Mouse (Mus musculus): ENCODE data around the gene Olfr65. TPM values are rescaled to one million over a fixed set of nuclear protein-coding genes. Genes with fewer than 3 reads are reported as not detected.

Olfr65 gene
- polyA plus RNA-seq (2015; fragmentation: Nextera tagmentation; extraction: Ambion mirVana) = not detected in 2 replicates

GRCm38 (mm10) chr7:103903187-103903586, at the start of gene Olfr65:
TSS of gene Olfr65 (plus strand) at chr7:103903487.

DNA sequence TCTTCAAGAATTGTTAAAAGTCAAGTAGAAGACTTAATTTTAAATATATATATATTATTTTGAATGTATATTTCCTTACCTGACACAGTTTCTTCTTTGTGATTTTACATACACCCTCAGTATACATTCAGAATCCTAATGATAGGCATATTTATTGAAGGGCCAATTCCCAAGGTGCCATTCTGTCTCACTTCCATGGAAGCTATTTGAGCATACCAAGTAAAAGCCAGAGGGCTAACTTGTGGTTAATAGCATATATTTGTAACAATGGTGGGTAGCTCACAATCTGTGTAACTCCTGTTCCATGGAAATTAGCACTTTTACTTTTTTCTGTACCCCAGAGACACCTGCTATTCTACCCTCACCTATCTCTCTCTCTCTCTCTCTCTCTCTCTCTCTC, 17.1 kb upstream of the Olfr65 start, which contains the start of gene Olfr66:
TSS of gene Olfr66 (minus strand) at position 101 of the 400 bp plus-strand sequence.

DNA sequence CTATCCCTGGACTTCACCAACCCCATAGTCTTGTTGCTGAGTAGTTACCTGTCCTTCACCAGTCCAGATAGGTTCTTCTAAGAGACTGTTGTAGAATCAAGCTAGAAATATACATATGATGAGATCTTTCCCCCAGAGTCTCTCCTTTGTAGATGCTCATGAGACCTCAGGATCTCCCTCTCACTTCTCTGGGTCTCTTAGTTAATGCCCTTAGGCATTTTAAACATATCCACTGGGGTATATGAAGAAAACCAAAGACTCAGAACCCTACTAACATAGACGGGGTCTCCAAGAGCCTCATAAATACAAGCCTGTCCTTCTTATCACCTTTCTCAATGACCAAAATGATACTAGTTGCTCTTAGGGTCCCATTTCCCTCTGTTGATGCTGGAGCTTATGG, 8.9 kb upstream of the Olfr65 start, which contains the start of gene Olfr64:
TSS of gene Olfr64 (minus strand) at position 101 of the 400 bp plus-strand sequence.

DNA sequence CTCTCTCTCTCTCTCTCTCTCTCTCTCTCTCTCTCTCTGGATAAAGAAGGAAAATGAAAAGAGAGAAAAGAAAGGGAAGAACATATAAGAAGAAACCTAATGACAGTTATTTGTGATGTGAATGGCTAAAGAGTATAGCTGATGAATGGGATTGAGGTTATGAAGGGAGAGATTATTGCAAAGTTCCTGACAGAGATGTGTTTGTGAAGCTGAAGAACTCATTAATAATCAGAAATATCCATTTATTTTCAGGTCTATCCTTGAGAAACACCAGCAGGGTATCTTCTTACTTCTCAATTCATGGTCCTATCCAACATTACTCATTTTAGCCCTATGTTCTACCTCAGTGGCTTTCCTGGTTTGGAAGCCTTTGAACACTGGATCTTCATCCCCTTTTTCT, 25.2 kb downstream of the Olfr65 start, which contains the start of gene Olfr631:
TSS of gene Olfr631 (plus strand) at position 301 of the 400 bp plus-strand sequence.

DNA sequence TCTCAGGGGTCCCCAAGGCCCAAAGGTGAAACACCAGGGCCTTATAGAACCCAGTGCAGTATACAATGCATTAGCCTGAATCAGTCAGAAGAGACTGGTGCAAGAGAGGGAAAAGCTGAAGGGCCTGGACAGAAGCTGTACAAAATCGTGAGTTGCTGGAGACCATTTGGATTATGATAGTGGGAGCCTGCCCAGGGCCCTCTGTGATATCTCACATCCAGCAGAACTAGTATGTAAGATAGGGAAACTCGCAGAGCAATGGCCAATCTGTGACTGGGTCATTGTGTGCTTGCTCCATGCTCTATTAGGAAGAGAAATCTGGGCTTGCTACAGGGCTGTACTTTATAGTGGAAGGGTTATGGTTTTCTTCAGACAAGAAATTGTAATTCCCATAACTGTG, 31.0 kb downstream of the Olfr65 start, which contains the start of gene Olfr632:
TSS of gene Olfr632 (plus strand) at position 84 of the 400 bp plus-strand sequence.

DNA sequence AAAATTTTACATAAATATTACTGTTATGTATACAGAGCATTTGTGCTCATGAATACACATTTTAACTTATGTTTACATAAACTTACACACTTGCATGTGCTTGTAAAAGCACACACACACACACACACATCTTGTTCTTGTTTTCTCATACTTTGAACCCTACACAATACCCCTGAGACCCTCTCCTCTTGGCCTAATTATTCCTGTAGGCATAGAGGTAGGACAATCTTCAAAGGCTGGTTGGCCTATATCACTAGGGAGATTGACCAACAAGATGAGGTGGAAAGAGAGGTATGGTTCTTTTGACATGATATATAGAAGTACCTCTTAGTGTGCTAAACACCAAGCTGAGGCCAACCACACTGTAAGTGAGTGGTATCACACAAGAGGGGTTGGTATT, 40.9 kb downstream of the Olfr65 start, which contains the start of gene Olfr633:
TSS of gene Olfr633 (plus strand) at position 301 of the 400 bp plus-strand sequence.

Other genes starting within 250 kb of the Olfr65 start
- not detected in 2 replicates for gene Olfr623, start 239.8 kb upstream of the Olfr65 start, polyA plus RNA-seq (2015; fragmentation: Nextera tagmentation; extraction: Ambion mirVana)
- 0.03 and 0.06 TPM in 2 replicates for gene Olfr624, start 232.3 kb upstream of the Olfr65 start, polyA plus RNA-seq (2015; fragmentation: Nextera tagmentation; extraction: Ambion mirVana)
- not detected in 2 replicates for gene Olfr625-ps1, start 220.8 kb upstream of the Olfr65 start, polyA plus RNA-seq (2015; fragmentation: Nextera tagmentation; extraction: Ambion mirVana)
- not detected in 2 replicates for gene Olfr243, start 188.8 kb upstream of the Olfr65 start, polyA plus RNA-seq (2015; fragmentation: Nextera tagmentation; extraction: Ambion mirVana)
- gene Olfr628, start 173.1 kb upstream of the Olfr65 start, polyA plus RNA-seq (2015; fragmentation: Nextera tagmentation; extraction: Ambion mirVana) = not detected in 2 replicates
- not detected in 2 replicates for gene Olfr629, start 158.5 kb upstream of the Olfr65 start, polyA plus RNA-seq (2015; fragmentation: Nextera tagmentation; extraction: Ambion mirVana)
- not detected in 2 replicates for gene Olfr630, start 146.2 kb upstream of the Olfr65 start, polyA plus RNA-seq (2015; fragmentation: Nextera tagmentation; extraction: Ambion mirVana)
- not detected in 2 replicates for gene Olfr69, start 131.9 kb upstream of the Olfr65 start, polyA plus RNA-seq (2015; fragmentation: Nextera tagmentation; extraction: Ambion mirVana)
- not detected in 2 replicates for gene Olfr68, start 123.8 kb upstream of the Olfr65 start, polyA plus RNA-seq (2015; fragmentation: Nextera tagmentation; extraction: Ambion mirVana)
- gene Olfr67, start 111.7 kb upstream of the Olfr65 start, polyA plus RNA-seq (2015; fragmentation: Nextera tagmentation; extraction: Ambion mirVana) = not detected in 2 replicates
- gene Hbb-bt, start 89.5 kb upstream of the Olfr65 start, polyA plus RNA-seq (2015; fragmentation: Nextera tagmentation; extraction: Ambion mirVana) = 421 and 497 TPM in 2 replicates
- gene Hbb-bs, start 75.4 kb upstream of the Olfr65 start, polyA plus RNA-seq (2015; fragmentation: Nextera tagmentation; extraction: Ambion mirVana) = 1,956 and 2,204 TPM in 2 replicates
- not detected in 2 replicates for gene Hbb-bh2, start 63.0 kb upstream of the Olfr65 start, polyA plus RNA-seq (2015; fragmentation: Nextera tagmentation; extraction: Ambion mirVana)
- gene Hbb-bh1, start 60.3 kb upstream of the Olfr65 start, polyA plus RNA-seq (2015; fragmentation: Nextera tagmentation; extraction: Ambion mirVana) = not detected in 2 replicates
- not detected in 2 replicates for gene Hbb-y, start 50.3 kb upstream of the Olfr65 start, polyA plus RNA-seq (2015; fragmentation: Nextera tagmentation; extraction: Ambion mirVana)
- not detected in 2 replicates for gene Olfr66, start 17.2 kb upstream of the Olfr65 start, polyA plus RNA-seq (2015; fragmentation: Nextera tagmentation; extraction: Ambion mirVana)
- not detected in 2 replicates for gene Olfr64, start 9.0 kb upstream of the Olfr65 start, polyA plus RNA-seq (2015; fragmentation: Nextera tagmentation; extraction: Ambion mirVana)
- not detected in 2 replicates for gene Olfr631, start 25.3 kb downstream of the Olfr65 start, polyA plus RNA-seq (2015; fragmentation: Nextera tagmentation; extraction: Ambion mirVana)
- not detected in 2 replicates for gene Olfr632, start 30.9 kb downstream of the Olfr65 start, polyA plus RNA-seq (2015; fragmentation: Nextera tagmentation; extraction: Ambion mirVana)
- not detected in 2 replicates for gene Olfr633, start 41.0 kb downstream of the Olfr65 start, polyA plus RNA-seq (2015; fragmentation: Nextera tagmentation; extraction: Ambion mirVana)
- not detected in 2 replicates for gene Olfr635, start 67.7 kb downstream of the Olfr65 start, polyA plus RNA-seq (2015; fragmentation: Nextera tagmentation; extraction: Ambion mirVana)
- not detected in 2 replicates for gene Olfr638, start 95.3 kb downstream of the Olfr65 start, polyA plus RNA-seq (2015; fragmentation: Nextera tagmentation; extraction: Ambion mirVana)
- not detected in 2 replicates for gene Olfr639, start 113.8 kb downstream of the Olfr65 start, polyA plus RNA-seq (2015; fragmentation: Nextera tagmentation; extraction: Ambion mirVana)
- gene Olfr640, start 122.1 kb downstream of the Olfr65 start, polyA plus RNA-seq (2015; fragmentation: Nextera tagmentation; extraction: Ambion mirVana) = not detected in 2 replicates
- not detected in 2 replicates for gene Olfr641, start 132.0 kb downstream of the Olfr65 start, polyA plus RNA-seq (2015; fragmentation: Nextera tagmentation; extraction: Ambion mirVana)
- not detected in 2 replicates for gene Olfr642, start 149.2 kb downstream of the Olfr65 start, polyA plus RNA-seq (2015; fragmentation: Nextera tagmentation; extraction: Ambion mirVana)
- not detected in 2 replicates for gene 4930516K23Rik, start 158.0 kb downstream of the Olfr65 start, polyA plus RNA-seq (2015; fragmentation: Nextera tagmentation; extraction: Ambion mirVana)
- not detected in 2 replicates for gene Olfr644, start 168.4 kb downstream of the Olfr65 start, polyA plus RNA-seq (2015; fragmentation: Nextera tagmentation; extraction: Ambion mirVana)
- gene Olfr645, start 182.0 kb downstream of the Olfr65 start, polyA plus RNA-seq (2015; fragmentation: Nextera tagmentation; extraction: Ambion mirVana) = not detected in 2 replicates
- not detected in 2 replicates for gene Olfr646, start 201.4 kb downstream of the Olfr65 start, polyA plus RNA-seq (2015; fragmentation: Nextera tagmentation; extraction: Ambion mirVana)
- not detected in 2 replicates for gene Ubqln5, start 226.3 kb downstream of the Olfr65 start, polyA plus RNA-seq (2015; fragmentation: Nextera tagmentation; extraction: Ambion mirVana)
- gene Olfr643, start 233.9 kb downstream of the Olfr65 start, polyA plus RNA-seq (2015; fragmentation: Nextera tagmentation; extraction: Ambion mirVana) = not detected in 2 replicates
- gene Ubqln3, start 239.8 kb downstream of the Olfr65 start, polyA plus RNA-seq (2015; fragmentation: Nextera tagmentation; extraction: Ambion mirVana) = not detected in 2 replicates
- gene Ubqlnl, start 247.1 kb downstream of the Olfr65 start, polyA plus RNA-seq (2015; fragmentation: Nextera tagmentation; extraction: Ambion mirVana) = not detected in 2 replicates

Data from skeletal muscle tissue, postnatal 0 days (tissue).